Mouse (Mus musculus): Measurements from ENCODE around the gene Coro2b. TPM values are rescaled to one million over a fixed set of nuclear protein-coding genes. Genes with fewer than 3 reads are reported as not detected.
A peak's percentile ranks its signal among the peaks of the same experiment; 100 is the strongest.

Gene Coro2b
- polyA plus RNA-seq, 1 experiment from 2014 or later = 11.0 TPM

- H3K27me3 ChIP-seq (ENCODE audit: insufficient read depth, low read length) = no peaks in the 10 kb centered on the region
- WGBS = 63% methylated on average over 5 of the region's 5 CpGs
- H3K4me1 ChIP-seq (replicated peaks; ENCODE audit: insufficient read depth, low read length) = no peaks in the 10 kb centered on the region
- no peak overlapping the region for H3K4me3 ChIP-seq (replicated peaks; ENCODE audit: low read depth, low read length)
- ATAC-seq (replicated peaks; ENCODE audit: low FRiP score, low read depth) = no peak
- H3K9ac ChIP-seq (ENCODE audit: low read depth, low read length) = no peak overlapping the region
- H3K36me3 ChIP-seq (ENCODE audit: insufficient read depth, low read length) = no peaks in the 10 kb centered on the region
- DNase-seq (ENCODE audit: low spot score) = no peak
- H3K4me2 ChIP-seq (ENCODE audit: low read length) = no peak overlapping the region
- H3K27ac ChIP-seq = no peak overlapping the region
- TF ChIP-seq CTCF (IDR thresholded peaks at IDR 0.05; ENCODE audit: low read depth) = no peak
- H3K9me3 ChIP-seq (replicated peaks; ENCODE audit: low read length) = no peaks in the 10 kb centered on the region
Measured at GRCm38 (mm10) chr9:62491611-62492010, 45.2 kb downstream of the Coro2b start.

- Histone ChIP-seq H3K9ac (ENCODE audit: low read depth, low read length) (no peak overlapping the region), H3K36me3 (ENCODE audit: insufficient read depth, low read length) (no peaks in the 10 kb centered on the region), H3K4me3 (replicated peaks; ENCODE audit: low read depth, low read length) (no peak overlapping the region), H3K4me1 (replicated peaks; ENCODE audit: insufficient read depth, low read length) (no peaks in the 10 kb centered on the region), H3K27ac (no peak overlapping the region), H3K4me2 (ENCODE audit: low read length) (no peak overlapping the region), H3K27me3 (ENCODE audit: insufficient read depth, low read length) (no peaks in the 10 kb centered on the region), H3K9me3 (replicated peaks; ENCODE audit: low read length) (no peaks in the 10 kb centered on the region)
- TF ChIP-seq CTCF (IDR thresholded peaks at IDR 0.05; ENCODE audit: low read depth) = peak; percentile 53
- DNase-seq (ENCODE audit: low spot score) = peak; percentile 63
- 58% methylated on average over 3 of the region's 3 CpGs for WGBS
- no peak; the same call in 1 of the 2 replicates for ATAC-seq (replicated peaks; ENCODE audit: low FRiP score, low read depth)
Measured at GRCm38 (mm10) chr9:62491104-62491503, 45.7 kb downstream of the Coro2b start.

GRCm38 (mm10) chr9:62484107-62484506, 52.7 kb downstream of the Coro2b start:
- WGBS = 40% methylated on average over 4 of the region's 4 CpGs
- no peak for DNase-seq (ENCODE audit: low spot score)
- Histone ChIP-seq H3K9ac (ENCODE audit: low read depth, low read length) (no peak overlapping the region), H3K27me3 (ENCODE audit: insufficient read depth, low read length) (no peaks in the 10 kb centered on the region), H3K4me3 (replicated peaks; ENCODE audit: low read depth, low read length) (no peak overlapping the region), H3K27ac (no peak overlapping the region), H3K4me2 (ENCODE audit: low read length) (no peak overlapping the region), H3K4me1 (replicated peaks; ENCODE audit: insufficient read depth, low read length) (no peaks in the 10 kb centered on the region), H3K9me3 (replicated peaks; ENCODE audit: low read length) (no peaks in the 10 kb centered on the region), H3K36me3 (ENCODE audit: insufficient read depth, low read length) (no peaks in the 10 kb centered on the region)
- no peak for TF ChIP-seq CTCF (IDR thresholded peaks at IDR 0.05; ENCODE audit: low read depth)
- no peak for ATAC-seq (replicated peaks; ENCODE audit: low FRiP score, low read depth)

GRCm38 (mm10) chr9:62482788-62483187, 54.1 kb downstream of the Coro2b start:
- H3K9me3 ChIP-seq (replicated peaks; ENCODE audit: low read length) = no peaks in the 10 kb centered on the region
- H3K9ac ChIP-seq (ENCODE audit: low read depth, low read length) = no peak overlapping the region
- H3K27me3 ChIP-seq (ENCODE audit: insufficient read depth, low read length) = no peaks in the 10 kb centered on the region
- no peak for TF ChIP-seq CTCF (IDR thresholded peaks at IDR 0.05; ENCODE audit: low read depth)
- H3K36me3 ChIP-seq (ENCODE audit: insufficient read depth, low read length) = no peaks in the 10 kb centered on the region
- WGBS = 80% methylated on average over 3 of the region's 3 CpGs
- no peaks in the 10 kb centered on the region for H3K4me1 ChIP-seq (replicated peaks; ENCODE audit: insufficient read depth, low read length)
- H3K4me2 ChIP-seq (ENCODE audit: low read length) = no peak overlapping the region
- ATAC-seq (replicated peaks; ENCODE audit: low FRiP score, low read depth) = no peak
- DNase-seq (ENCODE audit: low spot score) = no peak
- H3K27ac ChIP-seq = no peak overlapping the region
- no peak overlapping the region for H3K4me3 ChIP-seq (replicated peaks; ENCODE audit: low read depth, low read length)

DNA sequence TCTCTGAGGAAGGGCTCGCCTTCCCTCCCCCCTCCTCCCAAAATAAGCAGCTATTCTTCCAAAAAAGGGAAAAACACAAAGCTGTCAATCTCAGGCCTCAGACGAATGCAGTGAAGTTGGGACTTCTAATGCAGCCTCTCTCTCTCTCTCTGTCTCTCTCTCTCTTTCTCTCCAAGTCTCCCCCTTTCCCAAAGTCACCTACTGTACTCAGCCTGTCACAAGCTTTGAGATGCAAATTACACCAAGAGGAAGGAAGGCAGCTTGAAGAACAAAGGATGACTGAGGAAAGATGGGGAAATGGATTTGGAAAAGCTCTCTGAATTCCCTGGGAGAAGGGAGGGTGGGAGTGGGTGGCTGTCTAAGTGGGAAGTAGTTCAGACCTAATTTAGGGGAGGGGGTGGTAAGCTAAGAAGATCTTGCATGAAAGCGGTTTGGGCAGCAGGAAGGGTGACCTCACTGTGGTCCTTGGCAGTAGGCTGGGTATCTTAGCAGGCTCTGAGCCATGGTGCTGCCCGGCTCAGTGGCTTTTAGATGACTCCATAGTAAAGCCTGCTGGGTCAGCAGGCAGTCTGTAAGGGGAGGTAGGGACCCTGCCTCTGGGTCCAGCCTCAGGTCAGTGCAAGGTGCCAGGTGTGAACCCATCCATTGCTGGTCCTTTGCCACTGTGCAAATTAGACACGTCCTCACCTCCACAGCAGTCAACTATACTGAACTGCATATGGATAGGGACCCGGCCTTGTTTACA, 55.8 kb downstream of the Coro2b start:
- no peak for ATAC-seq (replicated peaks; ENCODE audit: low FRiP score, low read depth)
- no peak for TF ChIP-seq CTCF (IDR thresholded peaks at IDR 0.05; ENCODE audit: low read depth)
- Histone ChIP-seq H3K4me2 (ENCODE audit: low read length) (no peak overlapping the region), H3K27me3 (ENCODE audit: insufficient read depth, low read length) (no peaks in the 10 kb centered on the region), H3K27ac (no peak overlapping the region), H3K4me1 (replicated peaks; ENCODE audit: insufficient read depth, low read length) (no peaks in the 10 kb centered on the region), H3K9ac (ENCODE audit: low read depth, low read length) (no peak overlapping the region), H3K9me3 (replicated peaks; ENCODE audit: low read length) (no peaks in the 10 kb centered on the region), H3K36me3 (ENCODE audit: insufficient read depth, low read length) (no peaks in the 10 kb centered on the region), H3K4me3 (replicated peaks; ENCODE audit: low read depth, low read length) (no peak overlapping the region)
- 56% methylated on average over 6 of the region's 6 CpGs for WGBS
- DNase-seq (ENCODE audit: low spot score) = no peak

DNA sequence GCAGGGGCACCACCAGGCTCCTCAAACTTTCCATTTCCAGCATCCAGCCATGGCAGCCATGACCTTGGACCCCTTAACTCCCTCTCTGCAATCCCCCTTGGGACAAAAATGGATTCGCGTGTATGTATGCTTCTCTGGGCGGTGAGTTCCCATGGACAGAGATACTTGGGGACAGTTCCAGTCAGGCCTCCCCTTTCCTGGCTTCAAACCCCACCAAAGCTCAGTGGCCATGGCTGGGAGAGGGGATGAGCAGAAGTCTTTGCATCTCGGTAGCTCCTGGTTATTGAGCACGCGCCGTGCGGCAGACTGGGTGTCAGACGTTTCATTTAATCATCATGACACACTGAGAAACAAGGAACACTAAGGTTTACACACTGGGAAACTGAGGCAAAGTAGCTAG, 56.7 kb downstream of the Coro2b start:
- DNase-seq (ENCODE audit: low spot score) (no peak), ATAC-seq (replicated peaks; ENCODE audit: low FRiP score, low read depth) (no peak)
- TF ChIP-seq CTCF (IDR thresholded peaks at IDR 0.05; ENCODE audit: low read depth) = no peak
- no peaks in the 10 kb centered on the region for H3K36me3 ChIP-seq (ENCODE audit: insufficient read depth, low read length)
- H3K4me3 ChIP-seq (replicated peaks; ENCODE audit: low read depth, low read length) = no peak overlapping the region
- H3K27me3 ChIP-seq (ENCODE audit: insufficient read depth, low read length) = no peaks in the 10 kb centered on the region
- no peak overlapping the region for H3K4me2 ChIP-seq (ENCODE audit: low read length)
- no peaks in the 10 kb centered on the region for H3K4me1 ChIP-seq (replicated peaks; ENCODE audit: insufficient read depth, low read length)
- no peak overlapping the region for H3K27ac ChIP-seq
- no peak overlapping the region for H3K9ac ChIP-seq (ENCODE audit: low read depth, low read length)
- no peaks in the 10 kb centered on the region for H3K9me3 ChIP-seq (replicated peaks; ENCODE audit: low read length)
- WGBS = 87% methylated on average over 9 of the region's 9 CpGs
